Mouse (Mus musculus) cerebellum, adult 9-10 months (tissue): ENCODE results near the gene Fermt2.

ENCODE experiments used
- DNase-seq: peaks from one replicate; pipeline ENCODE4 v3.0.0; 2022

Gene Fermt2

DNA sequence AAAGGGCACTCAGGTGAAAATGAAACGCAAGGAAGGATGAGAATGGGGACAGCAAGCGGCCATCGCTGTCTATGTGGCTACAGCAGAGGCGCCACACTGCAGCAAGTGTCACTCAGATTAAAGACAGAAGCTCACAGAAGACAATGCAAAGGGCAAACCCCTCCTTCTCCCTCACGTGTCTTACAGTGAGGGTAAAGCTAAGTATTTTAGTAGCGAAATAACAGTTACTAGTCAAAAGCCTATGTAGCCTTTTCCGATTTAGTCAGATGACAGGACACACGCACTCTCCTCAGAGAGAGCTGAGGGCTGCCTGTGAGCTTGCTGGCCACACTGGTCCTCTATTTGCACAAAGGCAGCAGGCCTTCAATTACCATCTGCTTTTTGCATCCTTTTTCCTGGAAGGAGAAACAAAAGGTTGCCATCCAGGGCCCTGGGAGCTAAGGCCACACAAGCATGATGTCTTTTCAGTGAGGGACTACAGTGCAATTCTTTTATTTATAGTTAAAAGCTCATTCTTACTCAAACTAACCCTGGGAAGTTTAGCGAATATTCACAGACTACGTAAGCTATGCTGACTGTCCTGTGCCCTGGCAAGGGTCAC, 66.9 kb downstream of the Fermt2 start:
- DNase-seq: no peak

DNA sequence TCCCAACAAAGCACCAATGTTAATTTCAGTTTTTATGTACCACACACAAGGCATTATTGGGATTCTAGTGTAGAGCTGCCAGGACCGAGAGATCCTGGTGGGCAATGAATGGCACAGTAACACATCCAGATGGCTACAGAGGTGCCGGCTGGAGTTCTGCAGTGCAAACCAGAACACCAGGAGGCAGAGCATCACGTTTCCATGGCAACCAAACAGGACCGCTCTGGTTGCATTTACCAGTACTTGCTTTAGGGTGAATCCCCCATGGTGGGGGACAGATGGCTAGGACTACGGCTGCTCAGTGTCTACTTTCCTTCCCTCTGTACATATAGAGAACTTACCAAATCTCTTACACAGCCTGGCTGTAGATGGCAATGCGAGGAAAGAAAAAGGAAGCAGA, 67.5 kb downstream of the Fermt2 start:
- DNase-seq: no peak

DNA sequence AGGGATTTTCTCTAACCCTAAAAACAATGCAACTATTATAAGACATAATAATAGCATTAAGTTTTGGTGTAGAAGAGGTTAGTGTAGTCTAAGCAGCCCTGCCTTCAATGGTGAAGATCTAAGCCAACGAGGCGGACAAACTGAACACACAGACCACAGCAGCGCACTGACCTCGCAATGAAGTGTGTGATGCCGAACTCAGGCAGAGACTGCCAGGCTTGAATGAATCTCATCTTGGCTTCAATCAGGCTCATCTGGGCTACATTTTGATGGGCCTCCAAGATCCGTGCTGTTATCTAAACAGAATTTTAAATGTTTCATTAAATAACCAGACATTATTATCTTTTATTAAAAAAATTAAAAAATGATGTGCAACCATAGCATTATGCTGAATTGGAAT, 68.0 kb downstream of the Fermt2 start:
- DNase-seq: no peak

DNA sequence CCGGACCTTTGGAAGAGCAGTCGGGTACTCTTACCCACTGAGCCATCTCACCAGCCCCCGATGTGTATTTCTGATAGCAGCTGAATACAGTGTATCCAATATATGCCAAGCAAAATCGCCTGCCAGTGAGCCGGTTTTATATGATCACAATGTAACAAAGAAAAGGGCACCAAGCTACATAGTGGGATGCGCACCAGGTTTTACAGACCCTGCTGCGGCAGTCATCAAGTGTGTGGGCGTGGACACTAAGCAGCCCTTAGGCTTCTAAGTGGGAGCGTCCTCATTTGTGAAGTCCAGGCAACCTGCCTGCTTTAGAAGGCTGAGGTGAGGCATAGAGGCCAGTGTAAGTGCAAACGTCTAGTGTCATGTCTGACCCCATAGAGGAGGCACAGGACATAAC, 69.4 kb downstream of the Fermt2 start:
- DNase-seq: no peak

DNA sequence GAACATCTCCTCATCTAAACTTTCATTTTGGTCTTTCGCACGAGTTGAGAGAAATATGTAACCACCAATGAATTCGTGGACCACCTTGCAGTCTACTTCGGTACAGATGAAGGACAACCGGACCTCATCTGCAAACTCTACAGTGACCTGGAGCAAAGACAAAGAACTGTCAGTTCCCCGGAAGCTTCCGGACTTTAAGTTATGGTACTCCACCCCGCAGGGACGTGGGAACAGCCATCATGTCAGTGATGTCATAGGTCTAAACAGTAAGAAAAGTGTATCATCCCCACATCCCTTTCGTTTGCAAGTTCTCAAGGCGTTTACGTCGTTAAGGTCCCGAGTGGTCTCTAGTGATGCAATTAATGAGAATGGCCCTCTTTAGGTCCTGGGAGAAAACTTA, 70.0 kb downstream of the Fermt2 start:
- DNase-seq: no peak

DNA sequence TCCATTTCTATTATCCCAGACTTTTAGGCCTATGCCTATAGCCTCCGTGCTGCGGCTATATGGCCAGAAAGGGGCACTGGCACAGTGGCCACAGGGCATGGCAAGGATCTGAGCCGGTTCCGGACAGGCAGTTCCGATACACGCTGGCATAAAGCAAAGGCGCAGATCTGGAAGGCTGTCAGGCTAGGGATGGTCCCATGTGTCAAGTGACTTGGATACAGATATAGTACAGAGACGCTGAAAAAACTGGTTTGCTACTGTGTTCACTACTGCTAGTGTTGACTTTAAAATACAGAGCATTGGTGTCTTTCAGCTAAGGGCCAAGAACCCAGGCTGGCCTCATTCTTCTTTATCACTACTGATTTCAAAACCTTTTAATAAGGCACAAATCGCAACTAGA, 72.9 kb downstream of the Fermt2 start:
- no peak for DNase-seq

DNA sequence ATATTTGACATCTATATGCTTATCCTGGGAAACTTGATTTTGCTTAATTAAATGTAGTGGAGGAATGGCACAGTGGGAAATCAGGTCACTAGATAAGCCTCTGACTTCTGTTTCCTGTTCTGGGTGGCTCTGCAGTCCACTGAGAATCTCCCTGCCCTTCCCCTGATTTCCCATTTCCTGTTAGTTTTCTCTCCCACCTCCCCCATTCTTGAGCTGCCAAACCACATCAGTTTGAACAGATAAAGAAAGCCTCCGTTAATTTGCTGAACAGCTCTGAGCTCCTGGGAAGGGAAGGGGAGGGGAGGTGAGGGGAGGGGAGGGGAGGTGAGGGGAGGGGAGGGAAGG, 73.4 kb downstream of the Fermt2 start:
- DNase-seq: no peak

DNA sequence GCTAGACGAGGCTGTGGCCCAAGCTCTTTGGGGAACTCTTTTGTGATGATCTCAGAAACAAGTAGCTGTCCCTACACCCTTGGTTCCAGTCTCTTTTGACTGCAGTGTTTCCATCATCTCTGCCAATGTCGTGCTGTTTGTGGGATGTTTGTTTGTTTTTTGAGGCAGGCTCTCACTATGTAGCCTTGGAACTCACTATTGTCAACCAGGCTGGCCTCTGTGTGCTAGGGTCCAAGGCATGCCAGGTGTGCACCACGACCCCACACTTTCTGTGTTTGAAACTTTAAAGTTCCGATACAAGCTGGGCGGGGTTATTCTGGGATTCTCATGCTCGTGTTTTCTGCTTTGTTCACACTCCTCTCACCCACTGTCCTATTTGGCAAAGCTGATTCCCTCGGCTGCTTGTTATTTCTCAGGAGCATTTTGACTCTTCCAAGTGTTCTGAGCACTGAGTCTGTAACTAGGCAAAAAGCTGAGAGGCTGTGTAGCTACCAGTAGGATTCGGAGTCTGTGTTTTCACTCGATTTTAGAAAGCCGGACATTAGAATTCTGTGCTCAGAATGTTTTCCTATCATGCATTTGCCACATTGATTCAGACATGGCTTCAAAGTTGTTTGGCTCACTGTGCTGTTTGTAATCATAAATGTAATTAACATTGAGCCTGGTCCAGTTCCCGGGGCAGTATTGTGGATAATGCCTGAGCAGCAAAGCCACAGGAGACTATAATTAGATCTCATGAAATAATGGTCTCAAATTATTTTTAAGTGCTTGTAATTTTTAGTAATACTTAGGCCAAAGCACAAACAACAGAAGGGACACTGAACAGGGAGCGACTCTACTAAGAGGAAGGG, 74.0 kb downstream of the Fermt2 start:
- DNase-seq: no peak

DNA sequence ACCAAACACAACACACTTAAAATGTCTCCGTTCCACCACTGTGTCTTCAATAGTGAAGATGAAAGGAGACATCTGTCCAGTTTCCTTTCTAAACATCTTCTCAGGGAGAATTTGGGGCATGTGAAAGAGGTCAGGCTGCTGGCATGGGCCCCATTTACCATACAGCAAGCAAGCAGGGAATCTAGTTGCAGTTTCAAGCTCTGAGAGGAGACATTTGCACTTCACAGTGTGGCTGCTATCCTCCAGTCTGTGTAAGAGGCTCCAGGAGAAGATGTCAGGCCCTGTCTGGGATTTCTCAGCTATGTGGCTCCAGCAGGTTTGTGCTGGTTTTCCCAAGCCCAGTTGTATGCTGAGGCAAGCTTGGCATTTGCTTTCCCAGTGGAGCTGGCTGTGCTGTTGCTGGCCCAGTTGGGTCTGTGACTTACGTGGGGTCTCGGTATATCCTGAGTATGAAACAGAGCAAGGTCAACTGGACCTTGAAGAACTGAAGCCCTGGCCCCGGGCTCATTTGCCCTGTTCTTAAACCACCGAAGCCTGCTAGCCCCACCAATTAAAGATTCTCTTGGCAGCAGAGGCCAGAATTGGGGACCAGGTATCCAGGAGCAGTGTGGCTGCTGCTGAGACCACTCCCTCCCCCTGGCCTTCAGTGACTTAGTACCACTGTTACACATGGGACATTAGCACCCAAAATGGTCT, 76.2 kb downstream of the Fermt2 start:
- DNase-seq: peak; percentile 36

DNA sequence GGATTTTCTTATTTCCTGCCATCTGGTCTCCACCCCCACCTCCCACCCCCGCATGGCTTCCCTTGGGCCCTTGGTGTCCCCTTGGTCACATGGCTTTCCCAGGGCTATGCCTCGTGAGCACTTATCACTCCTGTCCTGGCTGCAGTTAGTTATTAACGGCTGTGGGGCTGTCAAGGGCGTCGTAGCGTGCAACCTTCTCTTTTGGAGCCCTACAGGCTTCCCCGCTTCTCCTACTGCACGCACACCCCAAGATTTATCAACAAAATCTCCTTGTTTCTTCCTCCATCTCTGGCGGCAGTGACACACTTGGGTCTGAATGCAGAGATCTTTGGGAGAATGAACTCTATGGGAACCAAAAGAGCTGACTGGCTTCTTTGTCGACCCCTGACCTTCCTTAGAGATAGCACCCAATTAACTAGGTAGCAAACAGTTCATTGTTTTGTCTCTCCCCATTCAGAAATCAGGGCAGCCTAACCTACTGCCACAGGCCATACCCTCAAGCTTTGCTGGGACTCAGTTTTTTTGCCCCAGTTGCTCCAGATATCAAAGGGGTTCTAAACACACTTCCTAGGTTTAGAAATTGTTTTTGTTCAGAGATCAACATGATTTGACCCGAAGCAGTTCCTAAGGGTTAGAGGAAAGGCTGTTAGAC, 76.9 kb downstream of the Fermt2 start:
- DNase-seq: peak; percentile 53

DNA sequence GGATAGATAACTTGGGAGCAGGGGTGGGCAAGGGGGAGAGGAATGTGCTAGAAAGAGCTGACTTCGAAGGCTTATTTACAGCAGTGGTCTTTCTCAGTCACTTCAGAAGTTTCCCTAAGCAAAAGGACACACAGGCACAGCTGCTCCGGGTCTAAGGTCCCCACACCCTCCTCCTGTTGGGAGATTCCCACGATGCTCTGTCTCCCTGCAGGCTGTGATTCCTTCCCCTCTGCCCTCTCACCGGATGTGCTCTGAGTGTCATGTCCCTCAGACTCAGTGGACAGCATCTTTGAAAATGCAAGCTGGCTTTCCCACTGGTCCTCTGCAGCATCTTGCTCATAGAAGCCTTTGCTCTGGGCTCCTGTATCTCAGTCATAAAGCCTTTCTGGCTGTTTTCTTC, 77.8 kb downstream of the Fermt2 start:
- no peak for DNase-seq

DNA sequence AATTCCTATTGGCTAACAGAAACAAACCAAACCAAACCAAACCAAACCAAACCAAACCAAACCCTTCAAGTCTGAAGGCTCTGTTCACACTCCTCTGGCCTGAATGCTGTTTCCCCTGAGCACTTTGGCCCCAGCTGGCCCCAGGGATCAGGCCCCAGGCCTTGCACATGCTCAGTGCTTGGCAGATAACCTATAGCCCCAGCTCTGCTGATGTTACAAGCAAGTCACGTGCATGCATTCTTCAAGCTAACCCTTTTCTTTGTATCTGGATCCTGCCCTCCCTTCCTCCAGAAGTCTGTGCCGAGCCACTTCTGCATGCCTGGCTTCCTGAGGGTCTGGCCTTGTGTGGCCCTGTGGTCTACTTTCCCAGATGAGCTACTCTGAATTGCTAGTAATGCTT, 78.8 kb downstream of the Fermt2 start:
- DNase-seq: no peak

DNA sequence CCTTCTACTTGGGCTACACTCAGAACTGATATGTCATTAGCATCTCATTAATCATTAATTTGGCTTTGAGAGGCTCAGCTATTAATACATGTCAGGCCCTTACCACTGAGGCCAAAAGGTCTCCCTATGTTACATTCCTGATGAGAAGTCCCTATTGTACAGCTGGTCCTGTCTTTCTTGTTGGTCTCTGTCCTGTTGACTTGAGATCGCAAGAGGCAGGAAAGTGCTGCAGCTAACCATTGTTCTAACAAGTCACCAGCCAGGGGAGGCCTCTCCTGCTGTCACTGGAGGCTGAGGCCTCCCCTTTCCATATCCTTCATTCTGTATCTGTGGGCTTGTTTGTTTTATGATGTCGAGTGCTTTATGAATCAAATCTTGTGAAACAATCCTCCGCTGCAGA, 83.1 kb downstream of the Fermt2 start:
- no peak for DNase-seq

DNA sequence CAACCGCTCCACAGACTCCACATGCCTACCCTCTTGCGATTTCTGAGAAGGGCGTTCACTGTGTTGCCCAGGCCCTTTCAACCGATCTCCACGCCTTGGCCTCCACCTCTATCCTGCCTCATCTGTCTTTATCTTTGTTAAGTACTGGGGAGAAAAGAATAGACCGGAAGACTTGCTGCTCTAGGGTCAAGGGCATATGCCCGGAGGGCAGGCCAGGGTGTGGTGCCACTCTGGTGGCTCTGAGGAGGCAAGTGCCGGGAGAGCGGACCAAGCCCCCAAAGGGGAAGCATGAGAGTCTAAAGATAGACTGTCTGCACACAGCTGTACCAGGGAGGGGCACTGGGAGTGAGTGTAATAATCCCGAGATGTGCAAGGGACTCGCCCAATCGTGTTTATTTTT, 84.5 kb downstream of the Fermt2 start:
- no peak for DNase-seq

DNA sequence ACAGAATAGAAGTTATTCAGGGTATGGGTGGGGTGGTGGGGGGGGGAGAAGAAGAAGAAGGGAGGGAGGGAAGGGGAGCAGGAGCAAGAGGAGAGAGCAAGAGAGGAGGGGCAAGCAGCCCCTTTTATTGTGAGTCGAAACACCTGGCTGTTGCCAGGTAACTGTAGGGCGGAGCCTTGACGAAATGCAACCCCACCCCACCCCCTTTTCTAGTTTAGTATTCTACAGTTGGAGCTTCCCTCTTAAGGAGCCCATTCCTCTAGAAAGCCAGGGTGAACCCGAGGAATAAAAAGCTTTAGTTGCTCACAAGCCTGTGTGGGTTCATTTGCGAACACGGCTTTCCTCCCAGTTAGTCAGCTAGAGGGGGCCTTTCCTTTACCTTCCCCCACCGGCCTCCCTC, 85.0 kb downstream of the Fermt2 start:
- no peak for DNase-seq

DNA sequence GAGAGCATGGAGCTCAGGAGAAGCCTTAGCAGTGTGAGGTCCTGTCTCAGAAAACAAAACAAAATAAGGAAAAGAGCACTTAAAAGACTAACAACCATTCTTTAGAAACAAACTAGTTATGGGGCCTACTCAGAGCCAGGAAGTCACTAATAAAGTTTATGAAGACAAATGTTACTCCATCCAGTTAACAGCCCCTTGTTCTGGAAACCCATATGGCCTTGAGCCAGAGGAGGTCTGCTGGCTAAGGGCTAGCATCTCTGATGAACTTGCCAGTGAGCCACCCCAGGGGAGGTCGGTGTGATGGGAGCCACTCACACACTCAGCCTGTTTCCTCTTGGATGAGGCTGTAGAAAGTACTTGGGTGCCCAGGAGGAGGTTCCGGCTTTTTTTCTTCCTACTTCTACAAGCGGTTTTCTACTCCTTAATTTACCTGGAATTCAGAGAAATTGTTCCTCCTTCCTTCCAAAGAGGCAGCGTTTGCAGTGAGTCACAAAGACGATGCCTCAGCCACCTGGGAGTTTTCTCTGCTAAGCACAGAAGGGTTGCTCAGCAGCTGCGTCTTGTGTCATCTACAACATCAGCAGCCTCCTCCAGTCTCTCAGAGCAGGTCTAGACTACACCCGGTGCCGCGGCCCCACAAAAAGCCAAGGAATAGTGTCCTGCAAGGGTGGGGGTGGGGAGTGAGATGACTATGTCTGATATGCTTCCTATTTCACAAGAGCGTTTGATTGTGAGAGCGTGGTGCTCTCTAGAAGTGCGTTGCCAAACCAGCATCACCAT, 86.9 kb downstream of the Fermt2 start:
- DNase-seq: no peak

DNA sequence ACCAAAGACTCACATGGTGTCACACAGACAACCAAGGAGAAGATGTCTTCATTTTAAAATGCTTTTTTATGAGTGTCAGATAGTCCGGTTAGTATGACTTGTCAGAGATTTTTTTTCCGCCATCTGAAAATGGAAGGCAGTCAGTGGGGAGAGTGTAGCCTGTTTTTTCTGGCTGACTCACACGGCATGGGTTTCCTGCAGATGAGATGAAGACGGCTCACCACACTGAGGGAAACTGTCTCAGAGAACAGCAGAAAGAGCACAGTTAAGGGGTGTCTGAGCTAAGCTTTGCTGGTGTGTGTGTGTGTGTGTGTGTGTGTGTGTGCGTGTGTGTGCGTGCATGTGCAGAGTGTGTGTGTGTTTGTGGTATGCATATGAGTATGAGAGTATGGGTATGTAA, 88.6 kb downstream of the Fermt2 start:
- DNase-seq: no peak

DNA sequence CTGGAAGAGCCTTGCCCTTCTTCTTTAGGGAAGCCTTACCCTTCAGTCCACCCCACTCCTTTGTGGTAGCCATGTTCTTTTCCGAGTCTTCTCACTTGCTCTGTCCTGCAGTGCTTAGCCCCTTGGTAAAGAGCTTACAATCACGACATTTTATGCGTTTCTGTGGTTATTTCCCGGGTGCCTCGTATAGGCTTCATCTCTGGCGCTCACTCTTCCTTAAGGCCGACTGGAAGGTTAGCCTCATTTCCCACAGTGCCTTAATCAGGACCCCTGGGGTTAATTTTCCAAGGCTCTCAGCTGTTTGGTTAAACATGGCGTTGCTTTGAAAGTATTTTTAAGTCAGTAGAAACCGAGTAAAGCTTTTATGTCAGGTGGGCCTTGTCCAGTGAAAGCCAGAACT, 90.5 kb downstream of the Fermt2 start:
- no peak for DNase-seq

DNA sequence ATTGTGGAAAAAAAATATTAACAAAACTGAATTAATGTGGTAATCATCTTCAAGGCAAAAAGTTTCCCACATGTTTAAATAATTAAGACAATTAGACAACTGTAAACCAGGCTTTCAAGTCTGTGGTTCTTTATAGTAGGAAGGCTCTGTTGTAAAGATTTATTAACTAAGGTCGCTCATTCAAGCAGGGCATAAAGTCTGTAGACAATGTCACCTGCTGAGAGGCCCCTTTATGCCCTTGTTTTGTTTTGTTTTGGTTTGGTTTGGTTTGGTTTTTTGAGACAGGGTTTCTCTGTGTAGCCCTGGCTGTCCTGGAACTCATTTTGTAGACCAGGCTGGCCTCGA, 91.0 kb downstream of the Fermt2 start:
- no peak for DNase-seq

DNA sequence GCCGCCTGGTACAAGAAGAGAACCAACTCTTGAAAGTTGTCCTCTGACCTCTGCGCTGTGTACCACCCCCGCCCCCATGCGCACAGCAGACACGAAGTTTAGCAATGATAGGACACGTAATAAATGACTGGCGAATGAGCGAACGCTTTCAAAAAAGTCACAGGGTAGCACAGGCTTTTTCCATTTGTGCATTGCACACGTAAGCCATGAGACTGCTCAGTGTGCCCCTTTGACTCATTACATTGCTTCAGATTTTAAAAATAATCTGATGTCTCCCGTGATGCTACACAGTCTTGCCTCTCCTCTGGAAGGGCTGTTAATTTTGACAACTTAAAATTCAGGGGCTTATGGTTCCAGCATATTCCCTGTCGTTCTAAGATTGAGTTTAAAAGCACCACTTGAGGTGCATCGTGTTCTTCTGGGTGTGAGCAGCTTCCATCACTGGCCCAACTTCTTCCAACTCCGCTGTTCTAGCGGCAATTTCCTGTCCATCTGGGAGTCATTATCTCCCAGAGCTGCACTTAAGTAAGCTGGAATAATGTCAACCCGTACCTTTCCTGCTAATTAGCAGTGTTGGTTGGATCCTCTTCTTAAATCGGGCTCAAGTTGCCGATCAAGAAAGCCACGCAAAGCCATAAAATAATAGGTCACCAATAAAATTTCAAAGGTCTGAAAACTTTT, 91.5 kb downstream of the Fermt2 start:
- no peak for DNase-seq

DNA sequence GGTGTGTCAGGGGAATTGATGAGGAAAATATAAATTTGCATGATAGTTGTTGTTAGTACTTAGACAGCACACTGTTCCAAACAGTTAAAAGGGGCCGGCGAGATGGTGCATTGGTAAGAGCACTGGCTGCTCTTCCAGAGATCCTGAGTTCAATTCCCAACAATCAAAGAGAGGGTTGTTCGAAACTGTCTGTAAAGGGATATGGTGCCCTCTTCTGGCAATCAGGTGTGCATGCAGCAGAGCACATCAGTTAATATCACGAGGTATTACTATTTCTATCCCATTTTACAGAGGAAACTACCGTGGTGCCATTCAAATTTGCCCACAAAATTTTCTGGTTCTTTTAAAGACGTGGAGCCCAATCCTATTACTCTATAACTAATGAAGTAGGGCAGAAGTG, 95.7 kb downstream of the Fermt2 start:
- no peak for DNase-seq

DNA sequence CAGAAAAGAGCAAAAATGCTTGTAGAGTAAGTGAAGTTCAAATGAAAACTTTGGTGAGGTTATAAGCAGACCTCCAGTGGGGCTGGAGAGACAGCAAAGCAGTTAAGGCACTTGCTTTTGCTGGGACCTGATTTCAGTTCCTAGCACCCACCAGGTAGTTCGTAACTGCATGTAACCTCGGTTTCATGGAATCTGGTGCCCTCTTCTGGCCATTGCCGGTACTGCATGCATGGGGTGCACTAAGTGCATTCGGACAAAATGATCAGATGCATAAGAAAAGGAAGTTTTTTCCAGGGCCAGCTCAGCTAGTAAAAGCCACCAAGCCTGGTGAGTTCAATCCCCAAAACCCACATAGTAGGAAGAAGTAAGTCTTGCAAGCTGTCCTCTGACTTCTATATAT, 97.9 kb downstream of the Fermt2 start:
- no peak for DNase-seq
